ENCODE assay signal across 30 mouse cellular contexts in genomic region chr3:38699206-38699605, GRCm38 (mm10).
DNase-seq lines count a peak whose midpoint lies in the region; ATAC-seq and TF ChIP-seq lines count a peak whose summit lies in the region.
"Had no signal": no experiment of that assay in that cellular context is flagged by ENCODE, and none has a peak within 500 bp of the region (broad histone marks: within the 10 kb centered on the region; RNA-seq: fewer than 3 reads in every experiment).

No protein-coding gene starts in this region.

- intact Hi-C loops in heart, adult 2 months (cut with DNase I): no loop called here

- WGBS in heart, adult 2 months: 84% methylated on average over 5 of the region's 5 CpGs
- 80% methylated on average over 5 of the region's 5 CpGs for WGBS in midbrain, embryonic 13.5 days
- 75% methylated on average over 5 of the region's 5 CpGs for WGBS in midbrain, embryonic 15.5 days

- H3K27ac ChIP-seq in heart, adult 2 months: no peak overlapping the region
- peak overlapping the region; percentile 77; the same call in 1 of the 2 replicates for H3K27ac ChIP-seq in midbrain, embryonic 13.5 days
- H3K27ac ChIP-seq in midbrain, embryonic 15.5 days: no peak overlapping the region
- H3K27ac ChIP-seq: intestine, embryonic 15.5 days; kidney, postnatal 0 days; limb, embryonic 13.5 days; lung, embryonic 15.5 days; stomach, postnatal 0 days had no signal

- no peaks in the 10 kb centered on the region for H3K79me2 ChIP-seq in heart, adult 2 months (replicated peaks; ENCODE audit: control insufficient read depth, insufficient read depth, low read length)

- H3K9me3 ChIP-seq in midbrain, embryonic 13.5 days: no peaks in the 10 kb centered on the region
- no peaks in the 10 kb centered on the region for H3K9me3 ChIP-seq in midbrain, embryonic 15.5 days
- H3K9me3 ChIP-seq: intestine, embryonic 15.5 days; limb, embryonic 13.5 days; lung, embryonic 15.5 days had no signal

- no peak for TF ChIP-seq POLR2A in heart, adult 2 months (IDR thresholded peaks at IDR 0.05; ENCODE audit: insufficient read depth, low read depth, low read length)

- H3K9ac ChIP-seq in heart, adult 2 months (ENCODE audit: low read depth, low read length): no peak overlapping the region
- no peak overlapping the region for H3K9ac ChIP-seq in midbrain, embryonic 13.5 days (replicated peaks)
- H3K9ac ChIP-seq in midbrain, embryonic 15.5 days: no peak overlapping the region
- H3K9ac ChIP-seq: forebrain, postnatal 0 days; heart, embryonic 12.5 days; hindbrain, embryonic 14.5 days; intestine, embryonic 15.5 days; limb, embryonic 13.5 days; lung, embryonic 15.5 days; neural tube, embryonic 12.5 days had no signal

- no peaks in the 10 kb centered on the region for H3K4me1 ChIP-seq in heart, adult 2 months (ENCODE audit: control insufficient read depth, insufficient read depth, low read length)
- peaks cover 14% of the 10 kb centered on the region for H3K4me1 ChIP-seq in midbrain, embryonic 13.5 days (replicated peaks)
- peaks cover 11% of the 10 kb centered on the region for H3K4me1 ChIP-seq in midbrain, embryonic 15.5 days
- H3K4me1 ChIP-seq: intestine, embryonic 15.5 days; neural tube, embryonic 12.5 days had no signal

- H3K4me2 ChIP-seq in midbrain, embryonic 13.5 days (replicated peaks): no peak overlapping the region
- H3K4me2 ChIP-seq in midbrain, embryonic 15.5 days: no peak overlapping the region
- H3K4me2 ChIP-seq: heart, embryonic 12.5 days; hindbrain, embryonic 14.5 days; intestine, embryonic 15.5 days; limb, embryonic 13.5 days; liver, embryonic 11.5 days; lung, embryonic 15.5 days; neural tube, embryonic 12.5 days had no signal

- no peak for TF ChIP-seq EP300 in heart, adult 2 months (IDR thresholded peaks at IDR 0.05; ENCODE audit: insufficient read depth, low read depth, low read length)

- DNase-seq in heart, adult 11 months: peak; percentile 22
- no peak for DNase-seq in heart, adult 2 months
- DNase-seq in layer of hippocampus, adult 8-10 months (ENCODE audit: low spot score in 2 of 2): peak; percentile 21 to 48
- no peak for DNase-seq in lung, postnatal 10 days
- no peak for DNase-seq in thymus, postnatal 10 days (ENCODE audit: low spot score in 2 of 2)
- DNase-seq: adrenal gland, postnatal 25 days; cerebellum, adult 18-20 months; cerebellum, postnatal 10 days; forebrain, postnatal 0 days; gastrocnemius, postnatal 10 days; heart, postnatal 4 days; kidney, adult 2 months; kidney, postnatal 4 days; lung, postnatal 36 days; right cerebral cortex, postnatal 4 days; thymus, adult 18-20 months; thymus, postnatal 36 days had no signal

- ATAC-seq in midbrain, embryonic 13.5 days: no peak
- ATAC-seq in midbrain, embryonic 15.5 days (replicated peaks): no peak
- ATAC-seq: CD4-positive, CD25-positive, alpha-beta regulatory T cell, adult 4 months; forebrain, postnatal 0 days; intestine, embryonic 15.5 days had no signal

- H3K27me3 ChIP-seq in heart, adult 2 months (ENCODE audit: control insufficient read depth, insufficient read depth, low read length): no peaks in the 10 kb centered on the region
- no peaks in the 10 kb centered on the region for H3K27me3 ChIP-seq in midbrain, embryonic 13.5 days
- no peaks in the 10 kb centered on the region for H3K27me3 ChIP-seq in midbrain, embryonic 15.5 days (replicated peaks)
- H3K27me3 ChIP-seq: heart, embryonic 12.5 days; intestine, embryonic 15.5 days; limb, embryonic 13.5 days; lung, embryonic 15.5 days; neural tube, embryonic 12.5 days had no signal

- H3K4me3 ChIP-seq in heart, adult 2 months: no peak overlapping the region
- H3K4me3 ChIP-seq in midbrain, embryonic 13.5 days (replicated peaks): no peak overlapping the region
- H3K4me3 ChIP-seq in midbrain, embryonic 15.5 days: no peak overlapping the region
- H3K4me3 ChIP-seq: heart, embryonic 12.5 days; intestine, embryonic 15.5 days; limb, embryonic 13.5 days; lung, embryonic 15.5 days; myocyte; neural tube, embryonic 12.5 days had no signal

- no peak for TF ChIP-seq CTCF in heart, adult 2 months (IDR thresholded peaks at IDR 0.05)

- H3K36me3 ChIP-seq in heart, adult 2 months (ENCODE audit: control insufficient read depth, insufficient read depth, low read length): no peaks in the 10 kb centered on the region
- H3K36me3 ChIP-seq in midbrain, embryonic 13.5 days: no peaks in the 10 kb centered on the region
- no peaks in the 10 kb centered on the region for H3K36me3 ChIP-seq in midbrain, embryonic 15.5 days (replicated peaks)
- H3K36me3 ChIP-seq: heart, embryonic 12.5 days; intestine, embryonic 15.5 days; limb, embryonic 13.5 days; lung, embryonic 15.5 days; neural tube, embryonic 12.5 days had no signal

Comparison
In these comparisons a context has a peak if more than half of its experiments do, and no peak if none do; other contexts are left out.
1. DNase-seq: peak in heart, adult 11 months (single experiment) and layer of hippocampus, adult 8-10 months (2 of 2); none in heart, adult 2 months (0 of 2), lung, postnatal 10 days (single experiment) and thymus, postnatal 10 days (0 of 2).